Mouse (Mus musculus): Measurements from ENCODE around the gene Rnf169. TPM values are rescaled to one million over a fixed set of nuclear protein-coding genes. Genes with fewer than 3 reads are reported as not detected.
"Not testable (repeated sequence)": the region's sequence is repeated elsewhere in the genome, so short reads cannot be mapped to it uniquely, and the experiment has no call there.

Rnf169 gene
- polyA plus RNA-seq, 1 experiment from 2014 or later: 1.6 TPM

DNA sequence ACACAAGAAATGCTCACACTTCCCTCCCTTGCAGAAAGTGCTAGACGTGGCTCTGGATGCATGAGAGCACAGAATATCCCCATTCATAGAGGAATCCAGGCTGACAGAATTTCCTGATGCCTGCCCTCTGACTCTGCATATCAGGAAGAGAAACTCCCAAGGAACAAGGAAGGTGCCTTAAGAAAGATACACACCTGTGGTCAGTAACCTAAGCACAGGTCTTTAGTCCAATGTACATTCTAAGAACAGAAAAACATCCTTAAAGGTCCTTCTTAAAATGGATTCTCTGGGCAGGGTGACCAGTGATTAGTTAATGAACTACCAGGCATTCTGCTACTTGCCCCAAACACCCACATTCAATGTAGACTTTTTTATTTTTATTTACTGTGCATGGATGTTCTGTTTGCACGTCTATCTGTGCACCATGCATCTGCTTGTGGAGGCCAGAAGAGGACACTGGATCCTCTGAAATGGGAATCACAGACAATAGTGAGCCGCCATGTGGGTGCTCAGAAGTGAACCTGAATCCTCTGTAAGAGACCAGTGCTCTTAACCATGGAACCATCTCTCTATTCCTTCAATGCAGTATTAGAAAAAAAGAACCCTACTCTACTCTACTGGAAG, 16.9 kb downstream of the Rnf169 start:
- peak overlapping the region; percentile 56 for H3K27ac ChIP-seq (replicated peaks)
- no peak overlapping the region for H3K9ac ChIP-seq
- ATAC-seq (ENCODE audit: insufficient read depth): no peak
- WGBS (ENCODE audit: insufficient replicate concordance): 48% methylated on average over 3 of the region's 3 CpGs
- no peak overlapping the region for H3K4me3 ChIP-seq (replicated peaks)
- no peaks in the 10 kb centered on the region for H3K27me3 ChIP-seq
- no peaks in the 10 kb centered on the region for H3K36me3 ChIP-seq (replicated peaks)
- H3K9me3 ChIP-seq (replicated peaks): no peaks in the 10 kb centered on the region
- no peak overlapping the region for H3K4me2 ChIP-seq
- H3K4me1 ChIP-seq (replicated peaks): peaks cover 50% of the 10 kb centered on the region

DNA sequence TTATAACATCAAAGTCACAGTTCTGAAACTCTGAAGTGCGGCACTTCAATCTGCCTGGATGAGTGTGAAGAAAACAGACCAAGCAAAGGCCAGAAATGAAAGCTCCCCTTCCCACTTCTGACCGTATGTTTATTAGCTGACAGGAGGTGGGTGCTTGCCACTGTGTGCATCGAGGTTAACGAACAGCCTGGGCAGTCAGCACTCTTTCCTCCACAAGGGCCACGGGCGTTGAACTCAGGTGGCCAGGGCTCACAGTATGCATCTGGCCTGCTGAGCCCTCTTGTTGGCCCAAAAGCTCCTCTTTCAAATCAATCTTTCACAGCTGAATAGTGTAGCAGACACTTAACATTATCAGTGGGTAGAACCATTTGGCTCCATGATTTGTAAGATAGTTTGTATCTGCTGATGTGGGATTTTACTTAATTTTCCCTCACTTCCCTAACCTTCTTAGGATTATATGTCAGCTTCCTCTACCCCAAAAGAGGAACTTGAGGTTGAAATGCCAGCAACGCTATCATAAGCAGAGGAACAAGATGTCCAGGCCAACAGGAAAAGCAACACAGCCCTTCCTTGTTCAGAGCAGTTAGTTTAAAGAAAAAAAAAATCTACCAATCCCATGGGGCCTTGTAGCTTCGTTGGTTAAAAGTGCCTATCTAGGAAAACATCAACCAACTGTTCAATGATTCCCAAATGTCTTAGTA, 17.6 kb downstream of the Rnf169 start:
- no peak for ATAC-seq (ENCODE audit: insufficient read depth)
- Histone ChIP-seq H3K9ac (no peak overlapping the region), H3K4me3 (replicated peaks) (no peak overlapping the region), H3K27me3 (no peaks in the 10 kb centered on the region), H3K4me1 (replicated peaks) (peaks cover 50% of the 10 kb centered on the region), H3K36me3 (replicated peaks) (no peaks in the 10 kb centered on the region), H3K9me3 (replicated peaks) (no peaks in the 10 kb centered on the region), H3K27ac (replicated peaks) (peak overlapping the region; percentile 56), H3K4me2 (no peak overlapping the region)
- WGBS (ENCODE audit: insufficient replicate concordance): 24% methylated on average over 8 of the region's 8 CpGs

DNA sequence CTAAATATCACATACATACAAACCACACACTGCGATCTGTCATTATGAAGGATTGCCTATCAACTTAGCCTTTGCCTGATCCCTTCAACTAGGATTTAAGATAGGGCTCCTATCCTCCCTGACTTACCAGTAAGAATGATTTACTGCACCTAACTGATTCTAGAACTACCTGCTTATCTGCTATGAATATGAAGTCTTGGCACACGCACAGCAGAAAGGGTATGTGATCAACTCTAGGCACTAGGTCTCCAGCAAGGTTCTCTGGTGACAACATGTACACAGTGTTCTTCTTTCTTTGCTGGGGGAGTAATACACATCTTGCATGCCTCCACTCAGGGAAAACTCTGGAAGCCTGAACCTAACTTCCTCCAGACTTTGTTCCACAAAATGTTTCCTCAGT, 18.7 kb downstream of the Rnf169 start:
- Histone ChIP-seq H3K4me1 (replicated peaks) (peaks cover 47% of the 10 kb centered on the region), H3K27ac (replicated peaks) (no peak overlapping the region), H3K9ac (no peak overlapping the region), H3K9me3 (replicated peaks) (no peaks in the 10 kb centered on the region), H3K27me3 (no peaks in the 10 kb centered on the region), H3K4me3 (replicated peaks) (no peak overlapping the region), H3K4me2 (no peak overlapping the region), H3K36me3 (replicated peaks) (no peaks in the 10 kb centered on the region)
- no peak for ATAC-seq (ENCODE audit: insufficient read depth)
- WGBS (ENCODE audit: insufficient replicate concordance): 35% methylated on average over 2 of the region's 2 CpGs

DNA sequence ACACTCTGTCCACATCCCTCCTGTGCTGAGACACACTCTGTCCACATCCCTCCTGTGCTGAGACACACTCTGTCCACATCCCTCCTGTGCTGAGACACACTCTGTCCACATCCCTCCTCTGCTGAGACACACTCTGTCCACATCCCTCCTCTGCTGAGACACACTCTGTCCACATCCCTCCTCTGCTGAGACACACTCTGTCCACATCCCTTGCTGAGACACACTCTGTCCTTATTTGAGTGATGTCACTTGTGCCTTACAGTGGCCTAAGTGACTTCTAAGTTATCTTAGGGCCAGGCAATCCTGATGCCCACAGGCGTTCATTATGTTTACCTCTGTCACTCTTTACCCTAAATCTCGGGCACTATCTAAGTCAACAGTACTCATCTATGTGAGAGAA, 19.7 kb downstream of the Rnf169 start:
- not testable (repeated sequence) for H3K9me3 ChIP-seq (replicated peaks); H3K4me2 ChIP-seq; H3K36me3 ChIP-seq (replicated peaks); H3K27ac ChIP-seq (replicated peaks); H3K27me3 ChIP-seq; ATAC-seq (ENCODE audit: insufficient read depth); H3K4me3 ChIP-seq (replicated peaks); H3K9ac ChIP-seq
- peaks cover 40% of the 10 kb centered on the region for H3K4me1 ChIP-seq (replicated peaks)
- WGBS (ENCODE audit: insufficient replicate concordance): 48% methylated on average over 2 of the region's 2 CpGs

DNA sequence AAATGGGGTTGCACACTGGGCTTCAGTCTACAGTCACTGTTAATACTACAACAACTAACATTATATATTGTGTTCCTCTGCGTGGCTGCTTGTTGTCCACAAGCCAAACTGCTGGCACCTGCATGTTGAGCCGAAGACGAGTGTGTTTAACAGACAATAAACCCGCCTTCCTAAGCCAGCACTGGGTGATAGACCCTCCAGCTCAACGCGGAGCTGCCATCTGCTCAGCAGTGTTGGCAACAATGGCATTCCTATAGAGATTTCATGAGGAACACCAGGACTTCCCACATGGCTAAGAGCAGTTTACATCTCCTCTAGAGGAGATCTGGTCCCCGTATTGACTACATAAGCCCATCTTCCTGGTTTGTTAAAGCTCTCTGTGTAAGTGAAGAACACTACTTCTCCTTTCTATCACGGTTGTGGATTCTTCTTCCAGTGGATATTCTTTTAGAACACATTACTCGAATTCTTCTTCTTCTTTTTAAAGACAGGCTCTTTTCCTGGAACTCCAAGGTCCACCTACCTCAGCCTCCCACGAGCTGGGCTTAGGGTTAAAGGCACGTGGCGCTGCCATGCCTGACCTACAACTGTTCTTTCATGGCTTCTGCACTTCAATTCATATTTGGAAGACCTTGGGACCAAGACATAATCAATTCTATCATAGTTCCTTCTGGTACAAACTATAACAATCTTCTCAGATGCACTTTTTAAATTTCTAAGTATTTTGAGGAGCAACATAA, 22.9 kb downstream of the Rnf169 start:
- peaks cover 15% of the 10 kb centered on the region for H3K4me1 ChIP-seq (replicated peaks)
- H3K27me3 ChIP-seq: no peaks in the 10 kb centered on the region
- H3K27ac ChIP-seq (replicated peaks): no peak overlapping the region
- no peak for ATAC-seq (ENCODE audit: insufficient read depth)
- peaks cover 13% of the 10 kb centered on the region for H3K36me3 ChIP-seq (replicated peaks)
- H3K9me3 ChIP-seq (replicated peaks): no peaks in the 10 kb centered on the region
- no peak overlapping the region for H3K9ac ChIP-seq
- H3K4me2 ChIP-seq: no peak overlapping the region
- WGBS (ENCODE audit: insufficient replicate concordance): 54% methylated on average over 12 of the region's 12 CpGs
- H3K4me3 ChIP-seq (replicated peaks): no peak overlapping the region

DNA sequence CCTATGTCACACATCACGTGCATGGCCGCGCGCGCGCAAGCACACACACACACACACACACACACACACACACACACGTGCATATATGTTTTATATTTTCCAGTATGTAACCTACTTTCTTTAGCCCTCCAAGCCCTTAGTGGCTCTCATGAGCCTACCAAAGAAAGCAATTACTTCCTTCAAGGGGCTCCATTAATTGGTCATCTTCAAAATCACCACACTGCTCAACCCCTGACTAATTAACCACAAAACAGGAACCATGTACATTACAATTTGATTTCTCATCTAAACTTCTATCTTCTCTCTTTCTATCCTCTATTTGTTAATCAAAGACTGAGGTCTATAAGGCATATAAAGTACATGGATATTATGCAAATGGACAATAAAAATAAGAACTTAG, 24.2 kb downstream of the Rnf169 start:
- Histone ChIP-seq H3K4me2 (no peak overlapping the region), H3K9ac (no peak overlapping the region), H3K9me3 (replicated peaks) (no peaks in the 10 kb centered on the region), H3K27me3 (no peaks in the 10 kb centered on the region), H3K4me3 (replicated peaks) (no peak overlapping the region), H3K36me3 (replicated peaks) (peaks cover 20% of the 10 kb centered on the region), H3K27ac (replicated peaks) (no peak overlapping the region), H3K4me1 (replicated peaks) (peaks cover 2% of the 10 kb centered on the region; the same call in 1 of the 2 replicates)
- WGBS (ENCODE audit: insufficient replicate concordance): 90% methylated on average over 7 of the region's 7 CpGs
- ATAC-seq (ENCODE audit: insufficient read depth): no peak

DNA sequence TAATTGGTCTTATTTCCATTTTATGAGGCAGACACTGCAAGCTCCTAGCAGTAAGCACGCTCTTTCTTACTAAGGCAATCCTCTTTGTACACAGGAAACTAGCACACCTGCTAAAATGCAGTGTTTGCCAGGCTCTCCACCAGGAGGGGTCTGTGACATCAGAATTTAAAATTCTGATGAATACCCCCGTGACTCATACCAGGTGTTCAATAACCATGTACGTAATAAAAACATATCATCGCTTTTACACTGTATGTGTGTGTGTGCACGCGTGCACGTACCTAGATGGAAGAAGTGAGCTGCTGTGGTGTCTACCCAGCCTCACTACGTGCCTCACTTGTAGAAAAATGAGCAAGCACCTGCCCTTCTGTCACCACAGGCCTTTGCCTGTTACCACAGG, 26.0 kb downstream of the Rnf169 start:
- Histone ChIP-seq H3K9ac (no peak overlapping the region), H3K36me3 (replicated peaks) (peaks cover 20% of the 10 kb centered on the region), H3K27me3 (no peaks in the 10 kb centered on the region), H3K4me1 (replicated peaks) (0 out of 2 replicates have a peak, but pooled peaks cover 2% of the 10 kb centered on the region), H3K4me3 (replicated peaks) (no peak overlapping the region), H3K27ac (replicated peaks) (no peak overlapping the region), H3K9me3 (replicated peaks) (no peaks in the 10 kb centered on the region), H3K4me2 (no peak overlapping the region)
- ATAC-seq (ENCODE audit: insufficient read depth): no peak
- 88% methylated on average over 8 of the region's 8 CpGs for WGBS (ENCODE audit: insufficient replicate concordance)

DNA sequence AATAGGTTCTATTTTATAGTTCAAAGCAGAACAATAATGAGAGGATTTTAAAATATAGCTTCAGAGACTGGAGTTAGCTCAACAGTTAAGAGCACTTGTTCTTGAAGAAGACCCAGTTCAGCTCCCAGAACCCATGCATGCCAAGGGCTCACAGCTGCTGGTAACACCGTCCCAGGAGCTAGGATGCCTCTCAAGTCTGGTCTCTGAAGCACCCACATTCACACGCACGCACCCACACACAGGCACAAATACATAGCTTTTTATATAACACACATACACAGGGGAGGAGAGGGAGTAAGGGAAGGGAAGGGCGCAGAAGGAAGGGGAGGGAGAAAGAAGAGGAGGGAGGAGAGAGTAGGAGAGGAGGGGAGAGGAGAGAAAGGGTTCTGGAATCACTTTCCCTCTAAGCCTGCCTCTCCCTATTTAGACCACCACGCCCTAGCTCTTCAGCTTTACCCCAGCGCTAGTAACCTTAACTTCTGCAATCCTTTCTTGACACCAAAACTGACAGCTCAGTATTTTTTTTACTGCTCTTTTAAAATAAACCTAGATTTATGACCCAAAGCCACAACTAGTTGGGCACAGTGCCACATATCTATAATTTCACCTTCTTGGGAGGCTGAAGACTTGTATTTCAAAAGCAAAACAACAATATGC, 26.7 kb downstream of the Rnf169 start:
- H3K4me1 ChIP-seq (replicated peaks): 0 out of 2 replicates have a peak, but pooled peaks cover 2% of the 10 kb centered on the region
- H3K9ac ChIP-seq: no peak overlapping the region
- no peak overlapping the region for H3K27ac ChIP-seq (replicated peaks)
- WGBS (ENCODE audit: insufficient replicate concordance): 78% methylated on average over 6 of the region's 6 CpGs
- peaks cover 20% of the 10 kb centered on the region for H3K36me3 ChIP-seq (replicated peaks)
- H3K4me2 ChIP-seq: no peak overlapping the region
- H3K9me3 ChIP-seq (replicated peaks): no peaks in the 10 kb centered on the region
- no peak for ATAC-seq (ENCODE audit: insufficient read depth)
- H3K27me3 ChIP-seq: no peaks in the 10 kb centered on the region
- H3K4me3 ChIP-seq (replicated peaks): no peak overlapping the region

DNA sequence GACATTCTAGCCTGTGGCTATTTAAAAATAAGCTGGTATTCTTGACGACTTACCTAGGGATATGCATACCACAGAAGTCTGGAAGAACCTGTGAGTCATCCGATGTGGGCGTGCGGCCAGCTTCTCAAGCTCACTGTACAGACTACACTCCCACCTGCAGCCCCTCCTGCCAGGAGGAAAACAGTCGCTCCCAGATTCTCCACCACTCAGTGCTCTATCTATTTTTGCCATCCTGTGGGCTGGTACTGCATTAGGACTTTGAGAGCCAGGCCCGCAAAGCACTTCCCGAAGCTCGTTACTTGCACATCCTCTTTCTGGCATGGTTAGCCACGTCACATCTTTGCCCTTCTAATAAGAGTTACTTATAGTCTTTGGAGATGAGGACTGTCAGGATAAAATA, 32.9 kb downstream of the Rnf169 start:
- no peak overlapping the region for H3K27ac ChIP-seq (replicated peaks)
- no peak overlapping the region for H3K4me3 ChIP-seq (replicated peaks)
- H3K36me3 ChIP-seq (replicated peaks): peaks cover 59% of the 10 kb centered on the region
- no peak overlapping the region for H3K4me2 ChIP-seq
- no peaks in the 10 kb centered on the region for H3K9me3 ChIP-seq (replicated peaks)
- no peak for ATAC-seq (ENCODE audit: insufficient read depth)
- WGBS (ENCODE audit: insufficient replicate concordance): 59% methylated on average over 9 of the region's 9 CpGs
- H3K4me1 ChIP-seq (replicated peaks): no peaks in the 10 kb centered on the region
- no peaks in the 10 kb centered on the region for H3K27me3 ChIP-seq
- no peak overlapping the region for H3K9ac ChIP-seq

DNA sequence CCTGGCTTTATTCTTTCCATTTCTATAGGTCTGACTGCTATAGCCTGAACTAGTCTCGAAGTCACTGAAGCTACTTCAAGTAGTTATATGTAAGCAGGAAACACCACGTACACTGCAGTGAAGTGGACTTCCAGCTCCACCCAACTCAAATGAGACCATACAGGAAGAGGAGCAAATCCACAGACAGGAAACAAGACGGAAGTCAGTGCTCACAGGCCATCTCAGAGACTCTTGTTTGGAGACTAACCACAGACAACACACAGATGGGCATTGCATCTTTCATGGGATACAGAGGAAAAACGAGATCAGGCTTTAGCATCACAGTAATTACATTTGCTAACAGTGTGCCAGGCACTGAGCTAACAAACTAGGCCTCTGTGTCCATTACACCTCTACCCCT, 33.9 kb downstream of the Rnf169 start:
- 51% methylated on average over 4 of the region's 4 CpGs for WGBS (ENCODE audit: insufficient replicate concordance)

DNA sequence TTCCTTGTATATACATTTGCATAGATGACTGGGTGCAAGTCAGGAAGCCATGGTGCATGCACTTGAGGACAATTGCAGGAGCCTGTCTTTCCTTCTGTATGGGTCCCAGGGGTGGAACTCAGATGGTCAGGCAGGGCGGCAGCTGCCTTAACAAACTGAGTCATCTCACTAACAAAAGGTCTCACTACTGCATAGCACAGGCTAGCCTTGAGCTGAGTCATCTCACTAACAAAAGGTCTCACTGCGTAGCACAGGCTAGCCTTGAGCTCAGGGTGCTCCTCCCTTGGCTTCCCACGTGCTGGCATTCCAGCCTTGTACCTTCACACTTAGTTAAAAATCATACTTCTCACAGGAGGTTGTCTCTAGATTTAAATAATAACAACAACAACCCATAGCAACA, 34.3 kb downstream of the Rnf169 start:
- H3K9ac ChIP-seq: no peak overlapping the region
- no peak for ATAC-seq (ENCODE audit: insufficient read depth)
- no peak overlapping the region for H3K27ac ChIP-seq (replicated peaks)
- no peaks in the 10 kb centered on the region for H3K27me3 ChIP-seq
- 79% methylated on average over 3 of the region's 3 CpGs for WGBS (ENCODE audit: insufficient replicate concordance)
- H3K4me3 ChIP-seq (replicated peaks): no peak overlapping the region
- no peaks in the 10 kb centered on the region for H3K4me1 ChIP-seq (replicated peaks)
- no peak overlapping the region for H3K4me2 ChIP-seq
- no peaks in the 10 kb centered on the region for H3K9me3 ChIP-seq (replicated peaks)
- H3K36me3 ChIP-seq (replicated peaks): peaks cover 63% of the 10 kb centered on the region

More for the DNA sequence above, 33.9 kb downstream of the Rnf169 start:
- Histone ChIP-seq H3K9me3 (replicated peaks) (no peaks in the 10 kb centered on the region), H3K4me2 (no peak overlapping the region), H3K9ac (no peak overlapping the region), H3K4me1 (replicated peaks) (no peaks in the 10 kb centered on the region), H3K4me3 (replicated peaks) (no peak overlapping the region), H3K27me3 (no peaks in the 10 kb centered on the region), H3K27ac (replicated peaks) (no peak overlapping the region), H3K36me3 (replicated peaks) (peaks cover 60% of the 10 kb centered on the region)
- no peak for ATAC-seq (ENCODE audit: insufficient read depth)
